Mouse (Mus musculus): ENCODE measurements at regions not wholly inside any gene's neighbourhood (a gene's known extent, or its start where the extent isn't known, plus 50 kb on each side); places are given as distances from the start of the nearest gene placed in this dataset.
"Not testable (repeated sequence)": the region's sequence is repeated elsewhere in the genome, so short reads cannot be mapped to it uniquely, and the experiment has no call there.

DNA sequence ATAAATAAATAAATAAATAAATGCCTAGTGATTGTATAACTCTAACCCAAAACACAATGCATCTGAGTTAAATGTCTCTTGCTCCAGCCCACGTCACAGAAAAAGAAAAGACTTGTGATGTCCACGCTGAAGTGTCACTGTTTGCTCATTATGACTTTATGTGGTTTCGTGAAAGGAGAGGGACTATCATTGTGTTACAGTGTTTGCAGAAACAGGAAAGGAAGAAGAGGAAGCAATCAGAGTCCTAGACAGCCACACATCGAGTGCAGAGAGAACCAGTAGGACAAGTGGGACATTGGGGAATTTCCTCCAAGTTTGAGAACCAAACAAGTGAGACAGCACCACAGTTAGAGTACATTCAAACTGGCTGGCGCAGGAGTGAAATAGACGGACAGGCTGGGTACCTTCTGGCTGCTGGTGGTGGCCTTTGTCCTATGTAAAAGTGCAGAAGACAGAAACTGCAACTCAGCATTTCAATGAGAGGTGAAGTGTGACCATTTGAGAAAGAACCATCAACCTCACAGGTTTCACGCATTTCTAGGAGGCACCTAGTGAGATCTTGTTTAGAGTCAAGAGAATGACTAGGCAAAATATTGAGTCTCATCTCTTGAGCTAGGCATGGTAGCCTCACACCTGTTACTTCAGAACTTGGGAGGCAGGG is 59.6 kb downstream of the Fasl start:
- no peak for DNase-seq (ENCODE audit: low spot score in 2 of 2)

DNA sequence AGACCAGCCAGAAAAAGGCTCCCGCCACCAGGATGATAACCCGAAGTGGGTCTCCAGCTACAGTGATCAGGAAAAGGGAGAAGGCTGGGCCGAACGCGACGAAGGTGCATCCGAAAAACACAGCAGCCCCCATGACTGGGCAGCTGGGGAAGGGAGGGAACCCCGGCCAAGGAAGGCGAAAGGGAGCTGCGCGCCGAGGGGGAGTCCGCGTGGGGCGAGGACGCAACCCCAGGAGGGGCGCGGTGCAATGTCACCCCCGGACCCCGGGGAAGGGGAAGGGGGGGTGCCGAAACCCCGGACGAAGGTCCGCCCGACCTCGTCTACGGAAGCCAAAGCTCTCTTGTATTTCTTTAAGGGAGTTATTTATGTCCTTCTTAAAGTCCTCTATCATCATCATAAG is 60.9 kb downstream of the Fasl start:
- not testable (repeated sequence) for DNase-seq (ENCODE audit: low spot score in 2 of 2)

DNA sequence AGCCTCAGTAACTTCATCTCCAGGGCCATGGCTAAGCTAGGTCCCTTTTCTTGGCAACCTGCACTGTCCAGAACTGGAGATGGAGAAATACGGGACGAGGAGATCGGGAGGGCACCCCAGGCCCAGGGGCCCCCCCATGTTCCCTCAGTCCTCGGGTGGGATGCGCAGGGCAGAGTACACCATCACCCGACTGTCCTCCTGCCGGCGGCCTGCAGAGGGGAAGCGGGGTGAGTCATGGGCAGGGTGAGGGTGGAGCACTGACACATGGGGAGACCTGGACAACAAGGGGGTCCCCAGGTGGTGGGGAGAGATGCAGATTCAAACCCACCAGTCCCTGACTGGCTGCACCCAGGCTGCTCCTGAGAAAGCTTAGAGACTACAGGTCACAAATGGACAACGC is 62.2 kb downstream of the Fasl start:
- not testable (repeated sequence) for DNase-seq (ENCODE audit: low spot score in 2 of 2)

DNA sequence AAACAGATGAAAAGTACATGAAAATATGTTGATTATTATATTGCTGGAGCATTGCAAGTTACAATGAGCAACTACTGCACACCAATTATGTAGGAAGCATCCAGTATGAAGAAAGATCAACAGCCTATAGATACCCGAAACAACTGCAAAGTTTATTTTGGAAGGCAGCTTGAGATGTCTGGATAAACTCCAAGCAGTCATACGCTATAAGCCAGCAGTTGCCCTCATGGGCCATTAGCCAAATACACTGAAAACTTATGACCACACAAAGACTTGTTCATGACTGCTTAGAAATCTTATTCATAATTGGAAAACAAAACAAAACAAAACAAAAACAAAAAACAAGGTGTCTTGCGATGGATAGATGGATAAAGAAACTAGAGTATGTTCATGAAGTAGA is 68.4 kb downstream of the Fasl start:
- no peak for DNase-seq (ENCODE audit: low spot score in 2 of 2)

DNA sequence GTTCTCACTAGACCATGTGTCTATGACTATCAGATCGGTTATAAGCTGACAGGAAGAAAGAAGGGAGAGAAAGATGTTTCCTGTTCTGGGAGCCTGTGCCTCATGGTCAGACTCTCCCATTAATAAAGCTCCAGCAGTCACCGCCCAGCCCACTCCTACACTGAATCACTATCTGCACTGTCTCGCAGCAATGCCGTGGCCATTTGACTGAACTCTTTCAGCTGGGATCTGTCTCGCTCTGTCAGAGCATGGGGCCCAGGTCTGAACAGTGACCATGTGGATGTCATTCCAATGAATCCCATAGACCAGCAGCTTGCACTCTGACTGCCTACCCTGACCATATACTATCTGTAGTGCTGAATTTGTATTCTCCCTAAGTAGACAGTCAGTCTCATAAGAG is 70.0 kb downstream of the Fasl start:
- no peak for DNase-seq (ENCODE audit: low spot score in 2 of 2)

DNA sequence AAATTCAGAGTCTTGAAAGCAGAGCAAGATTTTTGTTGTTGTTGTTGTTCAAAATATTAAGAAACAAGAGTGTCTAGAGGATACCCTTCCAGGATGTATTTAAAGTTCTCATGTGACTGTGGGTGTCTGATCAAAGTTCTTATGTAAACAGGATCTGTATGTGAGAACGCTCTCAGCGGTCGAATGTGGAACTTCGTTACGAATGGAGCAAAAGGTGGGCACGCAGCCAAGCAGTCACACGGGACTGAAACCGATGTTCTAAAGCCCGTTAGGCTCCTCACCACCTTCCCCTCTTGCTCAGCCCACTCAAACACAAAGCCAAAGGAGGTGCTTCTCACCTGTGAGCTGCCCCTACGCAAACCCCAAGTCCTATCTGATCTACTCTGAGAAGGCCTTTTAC is 75.4 kb downstream of the Fasl start:
- peak; percentile 11 to 76 for DNase-seq (ENCODE audit: low spot score in 2 of 2)

DNA sequence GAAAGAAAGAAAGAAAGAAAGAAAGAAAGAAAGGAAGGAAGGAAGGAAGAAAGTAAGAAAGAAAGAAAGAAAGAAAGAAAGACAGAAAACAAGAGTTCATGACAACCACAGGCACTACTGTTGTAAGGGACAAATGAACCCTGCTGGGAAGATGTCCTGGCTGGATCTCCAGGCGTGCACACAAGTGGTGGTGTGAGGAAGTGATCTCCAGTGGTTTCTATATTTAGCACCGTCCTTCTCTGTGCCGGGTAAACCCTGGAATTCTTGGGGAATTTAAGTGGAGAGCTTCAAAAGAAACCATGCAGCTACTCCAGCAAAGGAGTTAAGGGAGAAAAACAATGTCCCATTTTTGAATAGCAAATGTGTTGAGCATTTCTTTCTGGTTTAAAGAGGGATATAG is 76.0 kb downstream of the Fasl start:
- no peak for DNase-seq (ENCODE audit: low spot score in 2 of 2)

DNA sequence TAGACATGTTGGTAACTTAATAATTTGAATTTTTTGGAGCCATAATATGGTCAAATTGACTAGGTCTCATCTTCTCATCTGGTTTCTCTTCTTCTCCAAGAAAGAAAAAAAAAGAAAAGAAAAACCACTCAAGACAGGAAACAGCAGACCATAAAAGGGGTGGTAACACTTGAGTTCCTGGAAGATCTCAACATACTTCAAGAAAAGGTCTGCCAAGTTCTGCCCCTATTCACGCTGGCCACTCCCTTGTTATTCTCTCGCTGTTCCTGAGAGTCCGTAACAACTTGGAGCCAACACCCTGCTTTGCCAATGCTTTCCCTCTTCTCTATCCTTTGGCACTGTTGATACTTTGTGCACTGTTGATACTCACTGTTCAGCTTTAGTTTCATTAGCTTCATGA is 81.2 kb downstream of the Fasl start:
- no peak for DNase-seq (ENCODE audit: low spot score in 2 of 2)

DNA sequence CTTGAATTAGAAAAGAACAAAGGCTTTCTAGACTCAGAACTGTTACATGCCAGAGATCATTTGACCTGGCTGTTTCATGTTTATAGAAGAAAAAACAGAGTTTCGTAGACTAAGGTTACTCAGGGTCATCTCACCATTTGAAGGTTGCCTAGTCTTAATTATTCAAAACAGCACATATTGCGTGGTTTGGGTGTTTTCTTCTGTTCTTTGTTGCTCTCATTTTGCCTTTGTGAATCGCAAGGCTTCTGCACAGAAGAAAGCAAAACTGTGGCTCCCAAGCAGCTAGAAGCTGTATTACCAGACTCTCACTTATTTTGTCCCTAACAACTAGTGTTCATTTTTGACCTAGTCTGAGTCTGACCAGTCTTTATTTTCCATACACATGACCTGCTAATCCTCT is 83.3 kb downstream of the Fasl start:
- DNase-seq (ENCODE audit: low spot score in 2 of 2) = no peak

DNA sequence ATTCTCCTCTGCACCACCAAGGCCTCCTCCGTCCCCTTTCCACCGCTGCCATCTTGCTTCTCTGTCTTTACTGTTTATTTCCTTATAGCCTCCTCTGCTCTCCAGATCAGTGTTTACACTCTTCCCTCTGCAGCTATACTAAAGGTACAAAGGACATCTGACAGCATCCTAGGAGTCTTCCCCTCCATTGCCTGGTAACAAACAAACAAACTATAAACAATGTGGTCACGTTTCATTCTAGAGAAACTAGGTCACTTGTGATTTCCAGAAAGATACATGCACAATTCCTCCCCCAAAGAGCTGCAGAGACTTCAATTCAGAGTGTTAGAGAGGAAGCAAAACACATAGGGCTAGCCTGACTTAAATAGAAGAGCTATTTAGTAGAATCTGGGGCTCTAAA is 83.8 kb downstream of the Fasl start:
- no peak for DNase-seq (ENCODE audit: low spot score in 2 of 2)

DNA sequence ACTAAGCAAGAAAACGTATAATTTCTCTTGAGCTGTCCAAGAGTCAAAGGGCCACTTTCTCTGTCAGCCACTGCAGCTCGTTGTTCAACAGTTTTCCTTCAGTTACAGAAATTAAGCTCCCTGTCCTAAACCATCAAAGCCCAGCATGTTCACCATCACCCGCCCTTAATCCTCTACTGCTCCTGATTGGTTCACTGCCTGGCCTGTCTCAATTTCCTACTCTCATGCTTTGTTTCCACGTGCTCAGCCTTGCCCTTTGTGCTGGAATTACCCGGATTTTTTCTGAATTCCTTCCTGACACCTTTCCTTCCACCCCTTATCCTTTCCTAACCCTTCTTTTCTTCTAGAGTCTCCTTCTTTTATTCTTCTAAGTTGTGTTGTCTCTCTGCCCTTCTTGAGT is 92.4 kb downstream of the Fasl start:
- DNase-seq (ENCODE audit: low spot score in 2 of 2) = no peak

DNA sequence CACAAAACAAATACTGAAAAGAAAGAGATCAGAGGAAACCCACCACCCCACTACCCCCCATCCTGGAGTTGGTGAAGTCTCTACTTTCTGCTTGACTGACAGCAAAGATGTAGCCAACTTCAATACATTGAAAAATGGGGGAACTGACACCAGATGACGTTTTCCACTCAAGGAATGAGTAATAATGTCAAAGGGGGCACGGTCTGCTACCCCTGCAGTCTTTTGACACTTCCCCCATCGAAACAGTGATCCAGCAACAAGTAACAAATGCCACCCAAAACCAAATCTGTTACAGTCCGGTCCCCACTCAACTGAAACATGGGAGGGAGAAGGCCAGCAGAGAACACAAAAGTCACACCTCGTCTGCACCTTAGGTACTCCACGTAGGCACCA is 94.5 kb downstream of the Fasl start:
- no peak for DNase-seq (ENCODE audit: low spot score in 2 of 2)

DNA sequence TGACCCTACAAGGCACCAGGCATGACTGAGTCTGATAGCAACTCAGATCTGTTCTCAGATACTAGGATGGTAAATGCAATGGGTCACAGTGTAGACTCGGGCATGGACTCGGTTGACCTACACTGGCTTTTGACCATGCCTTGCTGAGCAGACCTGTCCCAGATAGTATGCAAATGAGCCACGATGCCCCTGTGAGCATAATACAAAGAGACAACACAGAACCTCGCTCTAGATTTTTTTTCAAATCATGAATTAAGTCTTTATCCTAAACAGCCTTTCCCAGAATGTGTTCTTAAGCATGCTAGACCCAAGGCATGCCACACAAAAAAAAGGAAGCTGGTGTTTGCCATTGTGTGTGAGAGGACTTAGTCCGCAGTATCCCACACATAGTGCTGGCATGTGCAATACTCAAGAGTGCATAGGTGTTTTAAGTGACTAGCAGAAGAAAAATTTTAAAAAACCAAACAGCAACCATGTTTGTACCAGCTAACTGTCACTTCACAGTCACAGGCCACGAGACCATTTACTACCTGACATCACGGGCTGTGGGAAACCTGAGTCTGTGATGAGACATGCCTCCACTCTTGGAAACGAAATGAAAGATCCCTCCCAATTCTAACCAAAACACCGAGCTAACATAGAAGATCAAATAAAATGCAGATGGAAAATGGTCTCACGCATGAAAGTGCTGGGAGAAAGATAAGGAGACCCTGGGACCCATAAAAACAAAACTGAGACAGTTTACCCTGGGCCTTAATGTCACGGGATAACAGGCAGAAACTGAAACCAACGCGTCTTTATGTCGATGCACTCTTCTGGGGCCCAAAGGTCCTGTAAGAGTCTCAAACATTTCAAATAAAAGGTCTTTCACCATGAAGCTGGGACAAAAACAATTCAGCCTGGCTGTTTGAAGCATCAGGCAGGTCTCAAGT is 95.2 kb downstream of the Fasl start:
- DNase-seq (ENCODE audit: low spot score in 2 of 2) = no peak

DNA sequence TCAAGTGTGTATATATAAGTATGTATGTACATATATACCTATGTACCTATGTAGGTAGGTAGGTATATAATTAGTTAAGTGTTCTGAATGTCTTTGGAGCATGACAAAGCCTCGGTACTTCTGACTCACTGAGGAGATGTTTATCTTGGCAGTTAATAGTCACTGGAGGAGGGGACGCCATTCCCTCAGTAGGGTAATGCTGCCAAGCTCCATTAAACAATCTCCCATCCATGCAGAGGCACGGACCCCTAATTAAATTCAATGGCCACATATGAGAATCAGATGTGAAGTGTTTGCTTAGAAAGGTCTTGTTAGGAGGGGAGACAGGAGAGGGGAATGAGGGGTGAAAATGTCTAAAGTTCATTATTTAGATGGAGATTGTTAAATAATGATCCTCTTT is 99.3 kb downstream of the Fasl start:
- no peak for DNase-seq (ENCODE audit: low spot score in 2 of 2)

DNA sequence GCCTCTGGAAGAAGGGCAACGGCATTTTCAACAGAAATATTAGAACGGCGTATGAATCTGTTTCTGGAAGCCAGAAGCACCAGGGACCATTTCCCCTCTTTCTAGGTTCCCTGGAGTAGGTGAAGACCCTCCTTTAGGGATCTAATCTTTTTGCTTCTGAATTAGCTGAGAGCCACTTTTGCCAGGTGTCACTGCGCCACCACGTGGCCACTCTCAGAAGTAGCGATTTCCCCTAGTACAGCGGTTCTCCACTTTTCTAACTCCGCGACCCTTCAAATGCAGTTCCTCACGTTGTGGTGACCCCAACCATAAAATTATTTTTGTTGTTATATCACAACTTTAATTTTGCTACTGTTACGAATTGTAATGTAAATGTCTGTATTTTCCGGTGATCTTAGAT is 100.7 kb downstream of the Fasl start:
- DNase-seq (ENCODE audit: low spot score in 2 of 2) = peak; percentile 31 to 68

DNA sequence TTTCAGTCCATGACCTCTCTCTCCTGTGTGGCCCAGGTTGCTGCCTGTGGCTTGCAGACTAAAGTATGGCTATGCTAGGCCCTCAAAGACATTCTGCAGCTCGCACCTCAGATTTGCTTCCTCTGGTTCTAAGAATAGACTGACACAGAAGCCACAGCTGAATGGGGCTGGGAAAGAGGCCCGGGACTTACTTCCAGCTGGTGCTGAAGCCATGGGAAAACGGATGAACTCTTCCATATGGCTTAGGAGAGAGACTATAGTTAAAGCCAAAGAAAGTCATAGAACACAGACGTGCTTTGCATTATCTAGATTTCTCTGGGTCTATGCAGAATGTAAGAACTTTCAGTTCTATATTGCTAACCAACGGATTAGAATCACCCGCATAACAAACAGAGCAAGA is 107.7 kb downstream of the Fasl start:
- no peak for DNase-seq (ENCODE audit: low spot score in 2 of 2)

DNA sequence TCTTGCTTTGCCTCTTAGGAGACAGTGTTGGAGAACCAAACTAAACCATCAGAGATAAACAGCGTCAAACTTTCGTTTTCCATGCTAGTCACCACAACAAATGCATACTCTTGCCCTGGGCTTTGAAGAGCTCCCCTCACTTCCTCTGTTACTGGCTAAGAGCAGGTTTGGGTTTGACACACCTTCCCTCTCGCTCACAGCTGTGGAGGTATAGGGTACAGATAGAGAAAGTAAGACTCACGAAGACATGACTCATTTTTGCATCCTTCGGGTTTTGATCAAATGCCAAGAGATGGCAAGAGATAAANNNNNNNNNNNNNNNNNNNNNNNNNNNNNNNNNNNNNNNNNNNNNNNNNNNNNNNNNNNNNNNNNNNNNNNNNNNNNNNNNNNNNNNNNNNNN is 117.4 kb downstream of the Fasl start:
- DNase-seq (ENCODE audit: low spot score in 2 of 2) = no peak

DNA sequence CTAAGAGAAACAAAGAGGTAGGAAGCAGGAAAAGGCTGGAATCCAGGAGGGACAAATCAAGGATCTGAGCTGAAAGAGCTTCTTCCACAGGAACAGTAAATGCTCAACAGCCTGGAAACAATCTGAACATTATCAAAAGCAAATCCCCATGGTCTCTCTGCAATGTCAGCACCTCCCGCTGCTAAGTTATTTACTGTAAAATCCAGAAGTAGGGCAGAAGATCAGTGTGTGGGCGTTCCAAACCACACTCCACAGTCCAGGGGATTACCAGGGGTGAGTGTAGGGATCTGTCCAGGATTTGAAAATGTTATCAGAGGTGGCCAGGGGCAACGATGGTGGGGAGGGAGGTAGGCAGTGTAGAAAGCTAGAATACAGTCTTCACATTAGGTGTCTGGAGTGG is 124.0 kb downstream of the Fasl start:
- DNase-seq (ENCODE audit: low spot score in 2 of 2) = no peak

DNA sequence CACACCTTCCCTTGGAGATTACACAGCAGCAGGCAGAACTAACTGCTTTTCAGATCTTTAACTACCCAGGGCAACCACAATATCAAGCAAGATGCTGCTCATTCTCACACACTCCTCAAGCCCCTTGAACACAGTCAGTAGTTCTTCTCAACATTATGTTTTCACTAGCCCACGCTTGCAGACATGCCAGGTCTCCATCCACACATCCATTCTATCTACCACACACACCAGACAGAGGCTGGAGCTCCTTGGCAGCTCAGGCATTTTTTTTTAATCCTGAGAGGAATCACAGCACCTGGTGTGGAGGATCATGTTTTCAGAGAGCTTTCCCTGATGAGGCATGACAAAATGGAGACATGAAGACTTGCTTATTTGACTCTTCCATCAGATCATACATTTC is 124.9 kb downstream of the Fasl start:
- no peak for DNase-seq (ENCODE audit: low spot score in 2 of 2)

DNA sequence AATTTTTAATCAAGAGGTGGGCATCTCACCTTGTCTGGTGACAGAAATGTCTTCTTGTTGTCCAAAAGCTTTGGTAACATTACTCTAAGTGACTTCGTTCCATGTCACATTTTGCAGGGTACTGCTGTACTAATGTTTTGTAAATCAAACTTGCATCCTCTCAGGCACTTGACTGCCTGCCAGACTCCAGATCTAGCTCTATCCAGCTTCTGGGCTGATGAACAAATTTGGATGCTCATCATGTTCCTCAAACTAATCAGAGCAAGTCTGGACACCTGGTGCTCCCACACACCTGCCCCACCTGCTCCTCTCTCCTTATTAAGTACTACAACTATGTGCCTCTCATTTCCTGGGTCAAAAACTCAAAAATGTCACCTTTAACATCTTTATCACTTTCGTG is 126.1 kb downstream of the Fasl start:
- DNase-seq (ENCODE audit: low spot score in 2 of 2) = no peak

DNA sequence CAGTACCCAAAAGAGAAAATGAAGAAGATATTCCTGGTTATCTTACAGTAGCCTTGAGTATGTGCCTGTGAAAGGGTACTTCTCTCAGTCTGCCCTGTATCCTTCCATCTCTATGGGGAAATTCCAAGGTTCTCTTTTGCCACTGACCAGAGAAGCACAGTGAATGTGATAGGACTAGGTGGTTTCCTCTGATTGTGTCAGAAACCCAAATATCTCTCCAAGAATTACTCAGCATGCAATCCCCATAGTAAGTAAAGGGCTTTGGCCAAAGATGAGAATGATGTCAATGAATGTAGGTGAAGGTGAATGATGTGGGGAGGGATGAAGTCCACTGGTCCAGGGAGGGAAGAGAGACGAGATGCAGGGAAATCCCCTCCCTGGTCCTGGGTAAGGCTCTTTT is 130.8 kb downstream of the Fasl start:
- no peak for DNase-seq (ENCODE audit: low spot score in 2 of 2)

DNA sequence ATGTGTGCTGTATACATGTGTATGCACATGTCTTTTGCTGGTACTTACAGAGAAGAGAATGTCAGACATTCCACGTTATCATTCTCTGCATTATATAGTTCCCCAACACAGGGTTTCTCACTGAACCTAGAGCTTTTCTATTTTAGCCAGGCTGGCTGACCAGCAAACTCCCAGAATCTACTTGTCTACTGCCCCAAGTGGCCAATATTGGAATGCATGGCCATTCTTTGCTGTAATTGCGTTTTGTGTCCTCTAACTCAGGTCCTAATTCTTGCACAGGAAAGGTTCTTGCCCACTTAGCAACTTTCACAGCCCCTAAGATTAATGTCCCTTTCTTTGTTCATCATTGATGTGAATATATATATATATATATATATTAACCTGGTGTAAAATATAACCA is 138.9 kb downstream of the Fasl start:
- no peak for DNase-seq (ENCODE audit: low spot score in 2 of 2)

DNA sequence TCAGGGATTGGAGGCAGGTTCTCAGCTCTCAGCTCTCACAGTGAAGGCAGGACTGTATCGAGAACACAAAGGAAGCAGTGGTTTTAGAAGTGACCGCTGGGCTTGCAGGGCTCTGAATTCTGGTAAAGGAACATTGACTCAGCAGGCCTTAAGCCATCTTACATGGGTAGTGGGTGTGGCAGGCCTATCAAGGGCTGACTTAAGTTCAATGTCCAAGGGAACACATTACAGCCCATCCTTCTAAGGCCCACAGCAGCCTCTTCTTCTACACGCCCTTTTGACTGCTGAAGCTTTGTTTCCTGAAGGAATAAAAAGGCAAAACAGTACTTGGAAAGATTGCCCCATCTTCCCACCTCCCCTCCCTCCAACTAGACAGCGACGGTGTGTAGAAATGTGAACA is 137.6 kb downstream of the Tnfsf18 start:
- DNase-seq (ENCODE audit: low spot score in 2 of 2) = no peak

DNA sequence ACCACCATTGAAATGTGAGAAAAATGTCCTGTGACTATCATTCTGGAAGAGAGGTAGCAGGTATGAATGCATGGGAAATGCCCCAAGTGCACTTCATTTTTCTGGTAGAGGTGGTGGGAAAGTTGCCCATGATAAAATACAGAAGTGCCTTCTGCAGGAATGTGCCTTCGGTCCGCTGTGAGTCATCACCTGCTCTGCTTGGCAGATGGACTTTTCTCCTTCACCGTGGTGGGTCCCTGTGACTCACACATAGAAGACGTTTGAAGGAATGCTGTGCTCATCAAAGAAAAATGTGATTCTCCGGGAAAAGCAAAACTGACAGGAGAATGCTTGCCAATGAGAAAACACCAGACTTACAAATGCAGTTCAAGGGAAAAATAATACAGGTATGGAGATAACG is 126.8 kb downstream of the Tnfsf18 start:
- no peak for DNase-seq (ENCODE audit: low spot score in 2 of 2)

Data from spleen, postnatal 10 days (tissue).